Mouse (Mus musculus) heart, postnatal 10 days (tissue): Measurements from ENCODE around the gene Cnbd2. TPM values are rescaled to one million over a fixed set of nuclear protein-coding genes. Genes with fewer than 3 reads are reported as not detected.

Experiments used
- DNase-seq, 2 experiments: peaks; one replicate each; pipeline ENCODE4 v3.0.0; 2021
- intact Hi-C: fragments of 180-260 bp; cut with DNase I; formaldehyde crosslinking; loops from one replicate; pipeline ENCODE4 v1.15.1; 2025
- total RNA-seq, 2 experiments: library from RNA; stranded (reverse); gene quantifications; 2 replicates each; pipeline ENCODE4 v1.2.3; 2021

Cnbd2 gene
- 1 to 10 TPM in 1 of 2 experiments, under 1 TPM in 1; 0.81 to 1.1 TPM for total RNA-seq

GRCm38 (mm10) chr2:156312297-156312897 is at the start of gene Cnbd2, which contains the start of gene Scand1:
Gene Cnbd2, plus strand, starts transcription at chr2:156312299.
Gene Scand1, minus strand, starts transcription at chr2:156312704.
- intact Hi-C loops, result no loop called here
- peak; percentile 90 for DNase-seq

DNA sequence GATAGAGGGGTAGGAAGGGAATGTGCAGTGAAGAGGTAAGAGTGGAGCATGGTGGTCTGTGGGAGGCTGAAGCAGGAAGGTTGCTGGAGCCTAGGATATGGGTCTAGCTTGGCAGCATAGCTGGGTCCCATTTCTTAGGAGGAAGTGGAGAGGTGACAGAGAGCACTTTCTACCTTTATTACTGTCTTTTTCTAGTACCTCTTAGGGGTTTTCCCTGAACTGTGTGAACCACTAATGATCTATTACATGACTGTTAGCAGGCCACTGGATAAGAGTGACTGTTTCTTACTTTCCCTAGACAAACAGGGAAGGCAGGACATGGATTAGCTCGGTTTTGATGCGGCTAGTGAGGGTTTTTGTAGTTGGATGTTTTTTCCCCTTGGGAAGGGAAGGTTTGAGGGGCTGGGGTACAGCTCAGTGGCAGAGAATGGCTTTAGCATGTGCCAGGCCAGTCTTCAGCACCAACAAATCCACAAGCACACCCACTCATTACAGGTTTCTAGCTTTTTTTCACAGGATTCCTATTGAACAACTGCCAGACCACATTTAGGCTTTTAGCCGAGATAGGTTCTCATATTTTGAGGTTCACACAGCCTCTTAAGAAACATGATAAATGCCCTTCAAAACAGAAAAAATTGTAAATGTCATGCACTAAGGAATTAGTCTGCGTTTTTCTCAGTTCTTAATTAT is 48.8 kb upstream of the Cnbd2 start:
- intact Hi-C loops, result no loop called here
- DNase-seq, result no peak

DNA sequence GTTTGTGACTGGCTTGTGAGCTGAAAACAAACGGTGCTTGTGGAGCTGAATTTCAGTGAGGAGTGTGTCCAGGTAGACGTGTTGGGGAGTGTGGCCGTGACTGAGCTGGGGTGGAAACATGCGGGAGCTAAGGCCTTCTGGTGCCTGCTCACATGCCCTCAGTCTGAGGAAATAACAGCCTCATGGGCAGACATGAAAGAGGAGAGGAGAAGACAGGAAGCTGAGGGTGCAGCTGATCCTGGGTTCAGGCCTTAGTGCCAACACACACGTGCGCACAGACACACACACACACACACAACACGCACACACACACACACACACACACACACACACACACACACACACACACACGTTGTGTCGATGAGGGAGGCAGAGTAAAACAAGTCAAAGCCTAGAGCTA is 44.5 kb upstream of the Cnbd2 start:
- no peak for DNase-seq
- intact Hi-C loops, result no loop called here

DNA sequence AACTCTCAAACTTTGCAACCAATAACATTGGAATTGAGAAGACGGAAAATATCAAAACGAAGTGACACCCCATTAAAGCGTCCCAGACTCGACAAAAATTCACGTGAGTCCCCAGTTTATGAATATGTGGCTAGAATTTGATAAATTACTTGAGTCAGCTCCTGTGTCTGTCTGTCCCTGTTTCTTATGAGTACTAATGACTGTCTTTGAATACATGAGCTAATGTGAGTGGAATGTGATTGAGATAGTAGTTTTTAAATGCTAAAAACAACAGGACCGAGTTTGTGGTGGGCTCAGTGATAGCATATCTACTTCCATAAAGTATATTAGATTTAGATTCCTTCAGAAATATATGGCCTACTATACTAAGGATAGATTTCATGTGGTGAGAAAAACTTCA is 39.5 kb upstream of the Cnbd2 start:
- no peak for DNase-seq
- intact Hi-C loops, result no loop called here

DNA sequence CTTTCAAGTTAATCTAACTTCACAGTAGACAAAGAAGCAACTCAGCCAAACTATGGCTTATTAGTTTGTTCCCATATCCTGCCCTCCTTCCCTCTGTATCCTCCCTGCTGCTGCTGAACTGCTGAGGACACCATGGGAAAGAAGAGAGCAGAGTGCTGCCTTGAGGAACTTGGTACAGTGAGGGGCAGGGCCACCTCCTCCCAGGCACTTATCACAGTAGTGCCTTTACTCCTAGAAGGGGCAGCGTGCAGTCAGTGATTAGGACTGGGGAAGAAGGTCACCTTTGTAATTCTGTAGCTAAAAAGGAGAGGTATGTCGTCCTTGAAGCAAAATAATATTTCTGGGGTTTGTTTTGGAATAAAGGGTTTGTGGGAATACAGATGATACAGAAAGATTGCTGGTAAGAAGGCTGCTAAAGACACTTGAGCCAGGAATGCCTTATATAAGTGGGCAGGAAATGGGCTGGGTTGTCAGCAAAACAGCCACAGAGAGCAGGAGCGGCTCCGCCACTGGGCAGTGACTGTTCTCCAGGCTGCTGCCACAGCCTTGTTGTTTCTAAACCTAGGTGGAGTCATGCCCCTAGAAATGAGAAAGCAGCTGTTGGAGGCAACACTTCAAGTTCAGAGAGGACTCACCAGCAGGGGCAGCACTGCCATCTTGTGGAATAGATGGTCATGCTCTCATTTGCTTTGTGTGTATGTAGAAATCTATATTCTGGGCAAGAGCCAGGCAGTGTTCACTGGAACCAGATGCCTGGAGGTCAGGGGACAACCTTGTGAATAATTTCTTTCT is 33.7 kb upstream of the Cnbd2 start:
- peak; percentile 89 for DNase-seq
- intact Hi-C loops, result loop anchor here (2.0 kb wide), 1 partner anchor 316 kb away; no protein-coding TSS in a partner anchor

DNA sequence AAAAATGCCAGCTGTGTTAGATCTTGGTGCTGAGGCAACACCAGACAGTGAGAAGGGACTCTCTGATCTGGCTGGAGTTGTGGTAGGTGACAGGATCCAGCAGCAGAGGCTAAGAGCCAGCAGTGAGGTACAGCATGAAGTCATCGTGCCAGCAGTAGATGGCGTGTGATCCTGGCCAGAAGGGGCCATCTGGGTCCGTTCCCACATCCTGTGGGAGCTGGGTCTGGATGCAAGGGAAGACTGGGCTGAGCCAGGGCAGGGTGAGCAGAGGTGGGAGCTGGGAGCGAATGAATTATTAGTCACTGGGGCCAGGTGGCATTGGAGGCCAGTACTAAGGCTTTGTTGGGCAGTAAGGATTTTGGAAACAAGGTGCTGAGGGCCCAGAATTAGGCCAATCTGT is 30.9 kb upstream of the Cnbd2 start:
- intact Hi-C loops, result no loop called here
- DNase-seq, result peak; percentile 30 to 45

DNA sequence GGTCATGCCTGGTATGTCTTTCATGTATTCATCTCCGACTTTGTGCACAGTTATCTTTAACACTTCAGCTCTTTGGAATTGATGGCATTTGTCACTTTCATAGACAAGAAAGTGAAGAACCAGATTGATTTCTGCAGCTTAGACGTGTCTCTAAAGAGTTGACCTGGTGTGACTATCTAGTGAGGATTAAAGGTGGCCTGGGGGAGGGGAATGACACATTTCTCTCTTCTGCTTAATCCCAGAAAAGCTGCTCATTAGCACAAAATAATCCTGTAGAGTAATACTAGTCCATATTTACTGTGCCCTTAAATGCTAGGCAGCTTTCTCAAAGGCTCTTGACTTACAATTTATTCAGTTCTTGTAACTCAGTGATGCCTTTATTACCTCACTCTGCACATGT is 26.9 kb upstream of the Cnbd2 start:
- intact Hi-C loops, result no loop called here
- no peak for DNase-seq

DNA sequence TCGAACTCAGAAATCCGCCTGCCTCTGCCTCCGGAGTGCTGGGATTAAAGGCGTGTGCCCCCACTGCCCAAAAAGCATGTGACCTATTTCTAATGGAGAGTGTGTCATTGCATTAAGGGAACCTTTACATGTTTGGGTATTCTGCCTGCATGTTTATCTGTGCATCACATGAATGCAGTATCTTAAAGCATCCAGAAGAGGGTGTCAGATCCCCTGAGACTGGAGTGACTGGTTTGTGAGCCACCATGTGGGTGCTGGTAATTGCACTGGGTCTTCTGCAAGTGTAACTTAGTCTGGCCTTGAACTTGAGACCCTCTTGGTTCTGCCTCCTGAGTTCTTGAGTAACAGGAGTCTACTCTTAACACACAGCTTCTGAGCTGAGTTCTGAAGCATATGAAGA is 25.4 kb upstream of the Cnbd2 start:
- intact Hi-C loops, result no loop called here
- DNase-seq, result no peak

- no peak for DNase-seq
- intact Hi-C loops, result no loop called here
Measured at GRCm38 (mm10) chr2:156288222-156288621, 23.9 kb upstream of the Cnbd2 start.

- DNase-seq, result no peak
- intact Hi-C loops, result no loop called here
Measured at GRCm38 (mm10) chr2:156289552-156290160, 22.4 kb upstream of the Cnbd2 start.

DNA sequence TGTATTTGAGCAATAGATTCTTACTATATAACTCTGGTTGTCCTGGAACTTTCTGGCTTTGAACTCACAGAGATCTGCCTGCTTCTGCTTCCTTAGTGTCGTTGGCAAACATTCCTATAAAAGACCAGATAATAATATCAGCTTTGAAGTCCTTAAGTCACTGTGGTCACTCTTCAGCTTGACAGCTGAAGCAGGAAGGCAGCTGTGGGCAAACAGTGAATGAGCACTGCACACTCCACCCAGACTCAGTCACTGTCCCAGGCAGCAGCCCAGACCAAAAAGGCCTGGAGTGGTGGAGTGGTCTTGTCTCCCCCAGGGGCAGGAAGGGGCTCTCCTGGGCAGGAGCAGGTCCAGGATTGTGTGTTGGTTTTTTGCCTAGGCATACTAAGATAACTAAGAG is 20.1 kb upstream of the Cnbd2 start:
- intact Hi-C loops, result no loop called here
- no peak for DNase-seq

DNA sequence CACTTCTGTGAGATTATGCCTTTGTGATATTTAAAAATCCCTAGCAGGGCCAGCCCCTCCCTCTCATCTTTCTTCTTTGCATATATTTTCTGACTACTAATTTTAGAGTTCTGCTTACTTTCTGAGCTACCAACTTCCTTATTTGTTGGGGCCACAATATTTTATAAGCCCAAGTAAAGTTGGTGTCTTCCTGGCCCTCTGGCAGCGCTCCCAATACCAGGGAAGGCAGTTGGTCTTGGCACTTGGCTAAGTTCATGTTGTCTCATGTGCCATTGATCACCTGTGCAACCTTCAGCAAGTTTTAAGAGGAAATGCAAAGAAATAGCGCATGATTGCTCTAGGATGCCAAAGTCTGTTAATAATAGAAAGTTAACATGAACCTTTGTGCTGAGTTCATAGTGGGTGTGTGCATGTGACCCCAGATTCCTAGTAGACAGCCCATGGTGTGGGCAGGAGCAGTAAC is 16.5 kb upstream of the Cnbd2 start:
- intact Hi-C loops, result no loop called here
- DNase-seq, result no peak

- intact Hi-C loops, result no loop called here
- DNase-seq, result no peak
Measured at GRCm38 (mm10) chr2:156296190-156296589, 15.9 kb upstream of the Cnbd2 start.

DNA sequence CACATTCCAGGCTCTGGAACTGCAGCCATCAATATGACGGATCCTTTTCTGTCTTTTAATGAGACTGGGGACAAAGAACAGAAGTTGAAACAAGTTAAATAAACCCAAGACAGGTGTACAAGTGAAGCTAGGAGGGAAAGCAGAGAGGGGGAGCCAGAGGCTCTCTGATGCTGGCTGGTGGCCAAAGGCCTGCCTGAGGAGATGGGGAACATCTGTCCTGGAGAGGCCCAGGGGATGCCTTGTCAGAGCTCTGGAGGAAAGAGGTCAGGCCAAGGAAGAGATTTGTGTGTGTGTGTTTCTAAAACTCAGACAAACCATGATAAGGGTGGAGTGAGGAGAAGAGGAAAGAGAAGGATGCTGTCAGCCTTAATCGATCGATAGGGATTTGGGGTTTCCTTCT is 14.4 kb upstream of the Cnbd2 start:
- intact Hi-C loops, result no loop called here
- peak; percentile 57 to 66 for DNase-seq

GRCm38 (mm10) chr2:156298458-156298857 is 13.6 kb upstream of the Cnbd2 start:
- no peak for DNase-seq
- intact Hi-C loops, result no loop called here

- intact Hi-C loops, result no loop called here
- no peak for DNase-seq
Measured at GRCm38 (mm10) chr2:156302063-156302462, 10.0 kb upstream of the Cnbd2 start.

- intact Hi-C loops, result no loop called here
- DNase-seq, result no peak
Measured at GRCm38 (mm10) chr2:156304351-156304750, 7.7 kb upstream of the Cnbd2 start.

DNA sequence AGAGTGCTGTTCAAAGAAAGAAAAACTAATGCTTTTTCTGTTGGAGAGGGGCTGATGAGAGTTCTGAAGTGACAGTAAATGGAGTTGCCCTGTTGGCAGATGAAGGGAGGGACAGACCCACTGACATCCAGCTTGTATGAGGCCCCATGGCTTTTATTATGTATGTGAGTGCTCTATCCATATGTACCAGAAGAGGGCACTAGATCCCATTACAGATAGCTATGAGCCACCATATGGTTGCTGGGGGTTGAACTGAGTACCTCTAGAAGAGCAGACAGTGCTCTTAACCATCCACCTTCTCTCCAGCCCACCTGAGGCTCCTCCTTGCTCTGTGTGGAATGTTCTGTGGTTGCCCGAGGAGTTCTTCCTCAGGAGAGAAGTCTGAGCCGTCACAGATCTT is 6.3 kb upstream of the Cnbd2 start:
- no peak for DNase-seq
- intact Hi-C loops, result no loop called here

DNA sequence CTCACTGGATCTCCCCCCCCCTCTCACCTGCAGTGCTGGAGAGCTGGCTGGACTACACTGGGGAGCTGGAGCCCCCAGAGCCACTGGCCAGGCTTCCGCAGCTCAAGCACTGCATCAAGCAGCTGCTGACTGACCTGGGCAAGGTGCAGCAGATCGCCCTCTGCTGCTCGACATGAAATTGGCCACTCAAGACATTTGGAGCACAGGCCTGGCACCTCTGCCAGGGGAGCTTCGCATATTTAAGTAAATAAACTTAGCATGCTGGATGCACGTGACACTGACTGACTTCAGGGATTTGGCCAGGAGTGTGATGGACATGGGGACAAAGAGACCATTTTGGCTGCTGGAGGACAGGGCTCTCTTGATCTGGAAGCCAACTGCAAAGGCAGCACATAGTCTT is 4.8 kb upstream of the Cnbd2 start:
- intact Hi-C loops, result no loop called here
- no peak for DNase-seq

GRCm38 (mm10) chr2:156309948-156310347 is 2.2 kb upstream of the Cnbd2 start:
- intact Hi-C loops, result no loop called here
- DNase-seq, result no peak

- intact Hi-C loops, result no loop called here
- no peak for DNase-seq
Measured at GRCm38 (mm10) chr2:156310455-156310854, 1.6 kb upstream of the Cnbd2 start.
